Mouse (Mus musculus): Measurements from ENCODE around the gene Btaf1. TPM values are rescaled to one million over a fixed set of nuclear protein-coding genes. Genes with fewer than 3 reads are reported as not detected.

Gene Btaf1
- polyA plus RNA-seq, 1 experiment = 49.9 TPM

DNA sequence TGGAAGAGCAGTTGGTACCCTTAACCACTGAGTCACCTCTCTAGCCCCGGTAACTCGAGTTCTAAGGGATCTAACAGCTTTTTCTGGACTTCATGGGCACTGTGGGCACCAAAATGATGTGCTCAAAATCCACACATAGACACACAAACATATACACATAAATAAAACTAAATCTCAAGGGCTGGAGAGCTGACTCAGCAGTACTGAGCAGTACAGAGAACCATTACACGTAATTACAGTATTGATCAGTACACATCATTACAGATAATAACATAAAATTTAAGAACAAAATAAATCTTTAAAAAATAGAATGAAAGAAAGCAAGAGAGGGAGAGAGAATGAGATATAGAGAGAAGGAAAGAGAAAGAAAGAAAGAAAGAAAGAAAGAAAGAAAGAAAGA, 16.7 kb upstream of the Btaf1 start:
- Histone ChIP-seq H3K4me1 (ENCODE audit: control insufficient read depth, insufficient read depth, low read length) (peaks cover 2% of the 10 kb centered on the region), H3K27me3 (ENCODE audit: control insufficient read depth, insufficient read depth, low read length, poor library complexity, severe bottlenecking) (0 out of 2 replicates have a peak, but pooled peaks cover 3% of the 10 kb centered on the region), H3K27ac (ENCODE audit: insufficient read depth, low read length) (no peak overlapping the region), H3K4me3 (ENCODE audit: low read depth, low read length) (no peak overlapping the region), H3K36me3 (ENCODE audit: control insufficient read depth, insufficient read depth, low read length, poor library complexity, severe bottlenecking) (no peaks in the 10 kb centered on the region), H3K9me3 (replicated peaks; ENCODE audit: control insufficient read depth, insufficient read depth, low read length, poor library complexity, severe bottlenecking) (no peaks in the 10 kb centered on the region), H3K9ac (ENCODE audit: low read depth, poor library complexity, severe bottlenecking) (no peak overlapping the region)
- TF ChIP-seq EP300 (IDR thresholded peaks at IDR 0.05; ENCODE audit: insufficient read depth, low read depth, low read length) = no peak
- no peak for TF ChIP-seq CTCF (IDR thresholded peaks at IDR 0.05; ENCODE audit: low read depth, low read length)
- no peak for TF ChIP-seq POLR2A (IDR thresholded peaks at IDR 0.05; ENCODE audit: insufficient read depth, low read length)

GRCm38 (mm10) chr19:36909676-36910292, 16.1 kb upstream of the Btaf1 start:
- TF ChIP-seq EP300 (IDR thresholded peaks at IDR 0.05; ENCODE audit: insufficient read depth, low read depth, low read length) = no peak
- peak; percentile 78 for TF ChIP-seq CTCF (IDR thresholded peaks at IDR 0.05; ENCODE audit: low read depth, low read length)
- no peak overlapping the region for H3K27ac ChIP-seq (ENCODE audit: insufficient read depth, low read length)
- peaks cover 2% of the 10 kb centered on the region for H3K4me1 ChIP-seq (ENCODE audit: control insufficient read depth, insufficient read depth, low read length)
- H3K27me3 ChIP-seq (ENCODE audit: control insufficient read depth, insufficient read depth, low read length, poor library complexity, severe bottlenecking) = 0 out of 2 replicates have a peak, but pooled peaks cover 3% of the 10 kb centered on the region
- no peak overlapping the region for H3K9ac ChIP-seq (ENCODE audit: low read depth, poor library complexity, severe bottlenecking)
- H3K4me3 ChIP-seq (ENCODE audit: low read depth, low read length) = peak overlapping the region; percentile 43; the same call in 1 of the 2 replicates
- no peaks in the 10 kb centered on the region for H3K36me3 ChIP-seq (ENCODE audit: control insufficient read depth, insufficient read depth, low read length, poor library complexity, severe bottlenecking)
- no peaks in the 10 kb centered on the region for H3K9me3 ChIP-seq (replicated peaks; ENCODE audit: control insufficient read depth, insufficient read depth, low read length, poor library complexity, severe bottlenecking)

GRCm38 (mm10) chr19:36910424-36911045, 15.3 kb upstream of the Btaf1 start:
- Histone ChIP-seq H3K27me3 (ENCODE audit: control insufficient read depth, insufficient read depth, low read length, poor library complexity, severe bottlenecking) (0 out of 2 replicates have a peak, but pooled peaks cover 3% of the 10 kb centered on the region), H3K9me3 (replicated peaks; ENCODE audit: control insufficient read depth, insufficient read depth, low read length, poor library complexity, severe bottlenecking) (no peaks in the 10 kb centered on the region), H3K9ac (ENCODE audit: low read depth, poor library complexity, severe bottlenecking) (no peak overlapping the region), H3K4me1 (ENCODE audit: control insufficient read depth, insufficient read depth, low read length) (no peaks in the 10 kb centered on the region), H3K4me3 (ENCODE audit: low read depth, low read length) (no peak overlapping the region), H3K27ac (ENCODE audit: insufficient read depth, low read length) (no peak overlapping the region), H3K36me3 (ENCODE audit: control insufficient read depth, insufficient read depth, low read length, poor library complexity, severe bottlenecking) (no peaks in the 10 kb centered on the region)
- TF ChIP-seq POLR2A (IDR thresholded peaks at IDR 0.05; ENCODE audit: insufficient read depth, low read length) (no peak), CTCF (IDR thresholded peaks at IDR 0.05; ENCODE audit: low read depth, low read length) (no peak), EP300 (IDR thresholded peaks at IDR 0.05; ENCODE audit: insufficient read depth, low read depth, low read length) (no peak)

DNA sequence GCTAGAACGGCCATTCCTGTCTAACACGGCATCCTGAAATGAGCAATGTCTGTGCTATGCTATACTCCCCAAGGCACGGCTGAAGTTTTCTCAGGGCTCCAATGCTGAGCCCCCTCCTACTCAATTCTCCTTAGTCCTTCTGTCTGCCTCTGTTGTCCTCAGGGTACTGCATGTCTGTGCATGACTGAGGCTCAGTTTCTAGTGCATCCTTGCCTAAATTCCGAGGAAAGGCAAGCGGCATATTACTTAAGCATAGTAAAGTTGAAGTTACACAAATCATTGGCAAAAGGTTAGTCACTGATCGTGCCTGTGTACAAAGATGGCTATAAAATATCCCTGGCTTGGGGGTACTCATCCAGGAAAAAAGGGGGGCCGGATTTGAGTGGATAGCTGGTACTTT, 12.8 kb upstream of the Btaf1 start:
- no peaks in the 10 kb centered on the region for H3K36me3 ChIP-seq (ENCODE audit: control insufficient read depth, insufficient read depth, low read length, poor library complexity, severe bottlenecking)
- no peaks in the 10 kb centered on the region for H3K9me3 ChIP-seq (replicated peaks; ENCODE audit: control insufficient read depth, insufficient read depth, low read length, poor library complexity, severe bottlenecking)
- TF ChIP-seq EP300 (IDR thresholded peaks at IDR 0.05; ENCODE audit: insufficient read depth, low read depth, low read length) = no peak
- no peak for TF ChIP-seq POLR2A (IDR thresholded peaks at IDR 0.05; ENCODE audit: insufficient read depth, low read length)
- no peak for TF ChIP-seq CTCF (IDR thresholded peaks at IDR 0.05; ENCODE audit: low read depth, low read length)
- H3K4me3 ChIP-seq (ENCODE audit: low read depth, low read length) = no peak overlapping the region
- 0 out of 2 replicates have a peak, but pooled peaks cover 3% of the 10 kb centered on the region for H3K27me3 ChIP-seq (ENCODE audit: control insufficient read depth, insufficient read depth, low read length, poor library complexity, severe bottlenecking)
- H3K4me1 ChIP-seq (ENCODE audit: control insufficient read depth, insufficient read depth, low read length) = no peaks in the 10 kb centered on the region
- H3K27ac ChIP-seq (ENCODE audit: insufficient read depth, low read length) = no peak overlapping the region
- H3K9ac ChIP-seq (ENCODE audit: low read depth, poor library complexity, severe bottlenecking) = no peak overlapping the region

GRCm38 (mm10) chr19:36916206-36916605, 9.7 kb upstream of the Btaf1 start:
- H3K27me3 ChIP-seq (ENCODE audit: control insufficient read depth, insufficient read depth, low read length, poor library complexity, severe bottlenecking) = 0 out of 2 replicates have a peak, but pooled peaks cover 3% of the 10 kb centered on the region
- no peak for TF ChIP-seq CTCF (IDR thresholded peaks at IDR 0.05; ENCODE audit: low read depth, low read length)
- TF ChIP-seq POLR2A (IDR thresholded peaks at IDR 0.05; ENCODE audit: insufficient read depth, low read length) = no peak
- TF ChIP-seq EP300 (IDR thresholded peaks at IDR 0.05; ENCODE audit: insufficient read depth, low read depth, low read length) = no peak
- H3K36me3 ChIP-seq (ENCODE audit: control insufficient read depth, insufficient read depth, low read length, poor library complexity, severe bottlenecking) = no peaks in the 10 kb centered on the region
- H3K9me3 ChIP-seq (replicated peaks; ENCODE audit: control insufficient read depth, insufficient read depth, low read length, poor library complexity, severe bottlenecking) = no peaks in the 10 kb centered on the region
- no peak overlapping the region for H3K27ac ChIP-seq (ENCODE audit: insufficient read depth, low read length)
- no peak overlapping the region for H3K9ac ChIP-seq (ENCODE audit: low read depth, poor library complexity, severe bottlenecking)
- no peaks in the 10 kb centered on the region for H3K4me1 ChIP-seq (ENCODE audit: control insufficient read depth, insufficient read depth, low read length)
- H3K4me3 ChIP-seq (ENCODE audit: low read depth, low read length) = no peak overlapping the region

GRCm38 (mm10) chr19:36916876-36917389, 8.9 kb upstream of the Btaf1 start:
- H3K9ac ChIP-seq (ENCODE audit: low read depth, poor library complexity, severe bottlenecking) = no peak overlapping the region
- no peaks in the 10 kb centered on the region for H3K36me3 ChIP-seq (ENCODE audit: control insufficient read depth, insufficient read depth, low read length, poor library complexity, severe bottlenecking)
- no peaks in the 10 kb centered on the region for H3K27me3 ChIP-seq (ENCODE audit: control insufficient read depth, insufficient read depth, low read length, poor library complexity, severe bottlenecking)
- H3K4me1 ChIP-seq (ENCODE audit: control insufficient read depth, insufficient read depth, low read length) = no peaks in the 10 kb centered on the region
- H3K4me3 ChIP-seq (ENCODE audit: low read depth, low read length) = no peak overlapping the region
- no peak overlapping the region for H3K27ac ChIP-seq (ENCODE audit: insufficient read depth, low read length)
- TF ChIP-seq POLR2A (IDR thresholded peaks at IDR 0.05; ENCODE audit: insufficient read depth, low read length) = no peak
- TF ChIP-seq CTCF (IDR thresholded peaks at IDR 0.05; ENCODE audit: low read depth, low read length) = no peak
- no peak for TF ChIP-seq EP300 (IDR thresholded peaks at IDR 0.05; ENCODE audit: insufficient read depth, low read depth, low read length)
- no peaks in the 10 kb centered on the region for H3K9me3 ChIP-seq (replicated peaks; ENCODE audit: control insufficient read depth, insufficient read depth, low read length, poor library complexity, severe bottlenecking)

Data from ES-Bruce4 (cell line).